Mouse (Mus musculus): ENCODE results near the gene Slc25a39.
"Not testable (repeated sequence)": the region's sequence is repeated elsewhere in the genome, so short reads cannot be mapped to it uniquely, and the experiment has no call there.

GRCm38 (mm10) chr11:102366103-102366502 lies 41.6 kb downstream of the Slc25a39 start, which contains the start of gene Slc4a1:
- TF ChIP-seq CHD2 (IDR thresholded peaks at IDR 0.05; ENCODE audit: low read length); BHLHE40 (IDR thresholded peaks at IDR 0.05; ENCODE audit: borderline replicate concordance, low read depth, low read length); POLR2A (IDR thresholded peaks at IDR 0.05; ENCODE audit: control insufficient read depth in 1 of 2, insufficient read depth in 1 of 2, low read depth in 1 of 2, low read length in 2 of 2, poor library complexity in 1 of 2); SMC3 (IDR thresholded peaks at IDR 0.05; ENCODE audit: low read depth, low read length); SIN3A (IDR thresholded peaks at IDR 0.05; ENCODE audit: low read length); CTCF (IDR thresholded peaks at IDR 0.05 in 2 of 3, conservative IDR thresholded peaks at IDR 0.05 in 1 of 3; ENCODE audit: control insufficient read depth in 1 of 3, insufficient read depth in 1 of 3, low read depth in 2 of 3, low read length in 3 of 3, poor library complexity in 1 of 3, severe bottlenecking in 1 of 3); MAX (IDR thresholded peaks at IDR 0.05; ENCODE audit: low read length): not testable (repeated sequence)

Measured in MEL (cell line).